Mouse (Mus musculus) limb, embryonic 14.5 days (tissue): ENCODE data around the gene Bmp6. TPM values are rescaled to one million over a fixed set of nuclear protein-coding genes. Genes with fewer than 3 reads are reported as not detected.

Source experiments
- ATAC-seq: fragments of 200-750 bp; cut with Nextera tagmentation; 2 replicates; pipeline ENCODE4 v1.8.0; 2017; ENCODE audit warnings: low read depth, moderate number of reproducible peaks, moderate TSS enrichment; ENCODE audit not compliant: low FRiP score
- DNase-seq: peaks from one replicate; pipeline ENCODE4 v3.0.0-alpha.2; 2015; ENCODE audit warnings: low spot score
- H3K27ac ChIP-seq: fragments of 300-500 bp; sonication (generic); replicated peaks from 2 replicates; pipeline ENCODE4 v1.5.1; 2014; ENCODE audit warnings: low read depth, mild to moderate bottlenecking, low read length, moderate library complexity, mixed read lengths
- H3K27me3 ChIP-seq: fragments of 300-500 bp; sonication (generic); 2 replicates; pipeline ENCODE4 v1.6.1; 2014; ENCODE audit warnings: low read length, mixed read lengths; ENCODE audit not compliant: control insufficient read depth, insufficient read depth
- H3K36me3 ChIP-seq: fragments of 300-500 bp; sonication (generic); 2 replicates; pipeline ENCODE4 v1.6.1; 2014; ENCODE audit warnings: mild to moderate bottlenecking, low read length, moderate library complexity, mixed read lengths; ENCODE audit not compliant: control insufficient read depth, insufficient read depth
- H3K4me1 ChIP-seq: fragments of 300-500 bp; sonication (generic); 2 replicates; pipeline ENCODE4 v1.6.1; 2014; ENCODE audit warnings: antibody characterized with exemption, low read length, mixed read lengths; ENCODE audit not compliant: control insufficient read depth, insufficient read depth
- H3K4me2 ChIP-seq: fragments of 300-500 bp; sonication (generic); replicated peaks from 2 replicates; pipeline ENCODE4 v1.6.1; 2014; ENCODE audit warnings: low read depth, mild to moderate bottlenecking, low read length, moderate library complexity; ENCODE audit not compliant: severe bottlenecking
- H3K4me3 ChIP-seq: fragments of 300-500 bp; sonication (generic); replicated peaks from 2 replicates; pipeline ENCODE4 v1.5.1; 2014; ENCODE audit warnings: low read length
- H3K9ac ChIP-seq: fragments of 300-500 bp; sonication (generic); 2 replicates; pipeline ENCODE4 v1.6.1; 2014; ENCODE audit warnings: mild to moderate bottlenecking, low read depth, low read length, moderate library complexity; ENCODE audit not compliant: severe bottlenecking
- H3K9me3 ChIP-seq: fragments of 300-500 bp; sonication (generic); 2 replicates; pipeline ENCODE4 v1.6.1; 2016; ENCODE audit warnings: low read length; ENCODE audit not compliant: control insufficient read depth
- POLR2A ChIP-seq: fragments of 200-500 bp; IDR thresholded peaks from 2 replicates; pipeline ENCODE4 v1.8.0; 2012; ENCODE audit warnings: inconsistent platforms, mild to moderate bottlenecking, moderate library complexity, borderline replicate concordance; ENCODE audit not compliant: insufficient read depth, insufficient read length; ENCODE audit errors: extremely low read depth
- WGBS: fragments of 180-500 bp; shearing (Covaris S2); extraction: QIAGEN DNeasy Blood & Tissue Kit; methylation state at CpG from one replicate; pipeline ENCODE4 v1.1.7; 2014; 5-methylcytosine and 5-hydroxymethylcytosine counted together
- polyA plus RNA-seq, 2 experiments: library from polyadenylated mRNA; depleted of rRNA in 1 of 2; stranded (reverse) in 1 of 2; unstranded in 1 of 2; fragments of >200 nt; fragmentation: Nextera tagmentation in 1 of 2; extraction: Ambion mirVana in 1 of 2; gene quantifications; 2 replicates each; pipeline versions ENCODE4 v1.2.1 to v1.2.3; 2012 to 2014

The Bmp6 gene
- polyA plus RNA-seq, 2 experiments: 1.9 to 6.6 TPM

DNA sequence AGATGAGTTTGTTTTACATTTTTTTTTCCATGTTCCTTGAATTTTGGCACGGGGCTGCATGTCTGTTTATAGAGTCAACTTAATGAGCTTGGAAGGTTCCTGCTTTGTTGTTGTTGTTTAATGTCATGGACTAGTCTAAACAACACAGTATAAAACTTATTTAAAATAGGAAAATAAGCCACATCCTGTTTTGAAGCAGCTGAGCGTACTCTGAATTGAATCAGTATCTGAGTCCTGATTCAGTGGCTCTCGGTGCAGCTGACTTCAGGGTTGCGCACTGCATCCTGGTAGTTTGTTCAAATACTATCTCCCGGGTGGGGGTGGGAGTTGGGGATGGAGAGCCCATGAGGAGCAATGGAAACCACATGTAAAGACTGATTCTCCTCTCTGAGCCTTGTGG is 48.5 kb downstream of the Bmp6 start:
- Histone ChIP-seq H3K36me3 (no peaks in the 10 kb centered on the region), H3K27ac (no peak overlapping the region), H3K9me3 (no peaks in the 10 kb centered on the region), H3K27me3 (no peaks in the 10 kb centered on the region), H3K4me3 (no peak overlapping the region), H3K4me1 (peaks cover 10% of the 10 kb centered on the region), H3K9ac (no peak overlapping the region), H3K4me2 (no peak overlapping the region)
- WGBS: 66% methylated on average over 5 of the region's 5 CpGs
- DNase-seq (no peak), ATAC-seq (no peak)
- no peak for TF ChIP-seq POLR2A

GRCm38 (mm10) chr13:38395026-38395425 is 50.1 kb downstream of the Bmp6 start:
- Histone ChIP-seq H3K9me3 (no peaks in the 10 kb centered on the region), H3K36me3 (no peaks in the 10 kb centered on the region), H3K27me3 (no peaks in the 10 kb centered on the region), H3K27ac (no peak overlapping the region), H3K4me1 (peaks cover 10% of the 10 kb centered on the region), H3K4me2 (no peak overlapping the region), H3K4me3 (no peak overlapping the region), H3K9ac (no peak overlapping the region)
- no peak for TF ChIP-seq POLR2A
- 98% methylated on average over 4 of the region's 4 CpGs for WGBS
- ATAC-seq (no peak), DNase-seq (no peak)

DNA sequence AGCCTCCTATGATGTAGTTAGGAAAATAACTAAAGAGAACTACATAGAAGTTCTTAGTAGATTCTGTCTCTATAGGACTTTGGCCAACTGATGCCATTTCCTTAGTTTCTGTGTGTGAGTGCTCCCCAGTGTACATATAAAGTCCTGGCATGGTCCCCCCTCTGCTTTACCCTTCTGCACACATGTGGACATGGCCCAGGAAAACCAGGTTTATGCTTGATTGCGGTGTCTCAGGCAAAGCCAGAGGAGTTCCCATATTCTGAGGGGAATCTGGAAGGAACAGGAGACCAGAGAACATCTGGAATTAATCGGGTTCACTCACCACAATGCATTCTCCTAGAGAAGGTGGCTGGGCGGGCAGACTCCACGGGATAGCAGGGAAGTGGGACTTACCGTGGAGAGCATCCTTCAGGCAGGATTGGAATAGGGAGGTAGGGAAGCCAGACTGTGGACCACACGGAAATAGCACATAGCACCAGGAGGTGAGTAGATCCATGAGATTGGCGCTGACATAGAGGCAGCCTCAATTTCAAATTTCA is 52.2 kb downstream of the Bmp6 start:
- Histone ChIP-seq H3K27me3 (no peaks in the 10 kb centered on the region), H3K9ac (no peak overlapping the region), H3K36me3 (no peaks in the 10 kb centered on the region), H3K27ac (no peak overlapping the region), H3K9me3 (no peaks in the 10 kb centered on the region), H3K4me3 (no peak overlapping the region), H3K4me2 (no peak overlapping the region), H3K4me1 (peaks cover 10% of the 10 kb centered on the region)
- WGBS: 33% methylated on average over 7 of the region's 7 CpGs
- DNase-seq (peak; percentile 62), ATAC-seq (peak; percentile 34; the same call in 1 of the 2 replicates)
- no peak for TF ChIP-seq POLR2A

GRCm38 (mm10) chr13:38398658-38399057 is 53.8 kb downstream of the Bmp6 start:
- TF ChIP-seq POLR2A: no peak
- H3K27me3 ChIP-seq: no peaks in the 10 kb centered on the region
- 42% methylated on average over 6 of the region's 6 CpGs for WGBS
- H3K9ac ChIP-seq: no peak overlapping the region
- peaks cover 10% of the 10 kb centered on the region for H3K4me1 ChIP-seq
- H3K4me3 ChIP-seq: no peak overlapping the region
- DNase-seq: no peak
- H3K4me2 ChIP-seq: no peak overlapping the region
- no peak for ATAC-seq
- H3K36me3 ChIP-seq: no peaks in the 10 kb centered on the region
- H3K27ac ChIP-seq: no peak overlapping the region
- no peaks in the 10 kb centered on the region for H3K9me3 ChIP-seq

DNA sequence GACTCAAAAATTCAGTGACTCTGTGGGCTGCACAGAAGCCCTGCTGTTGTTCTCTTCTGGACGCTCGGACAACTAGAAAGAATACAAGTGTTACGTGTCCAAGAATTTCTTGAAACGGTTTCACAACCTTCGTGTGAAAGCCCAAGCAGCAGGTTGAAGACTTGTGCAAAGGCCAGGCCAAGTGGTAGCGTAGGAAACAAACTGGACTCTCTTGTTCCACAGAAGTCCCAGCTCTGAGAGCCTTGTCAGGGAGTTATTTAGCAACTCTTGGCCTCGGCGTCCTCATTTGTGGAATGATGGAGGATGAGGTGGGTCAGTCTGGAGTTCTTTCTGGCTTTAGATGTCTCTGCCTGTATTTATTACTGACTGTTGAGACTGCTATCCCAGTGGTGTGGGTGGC is 55.8 kb downstream of the Bmp6 start:
- no peak overlapping the region for H3K4me3 ChIP-seq
- no peaks in the 10 kb centered on the region for H3K9me3 ChIP-seq
- H3K4me1 ChIP-seq: peaks cover 10% of the 10 kb centered on the region
- H3K36me3 ChIP-seq: no peaks in the 10 kb centered on the region
- no peak overlapping the region for H3K9ac ChIP-seq
- no peak overlapping the region for H3K27ac ChIP-seq
- TF ChIP-seq POLR2A: no peak
- DNase-seq (no peak), ATAC-seq (no peak)
- no peaks in the 10 kb centered on the region for H3K27me3 ChIP-seq
- WGBS: 88% methylated on average over 8 of the region's 8 CpGs
- H3K4me2 ChIP-seq: no peak overlapping the region
